Mouse (Mus musculus): ENCODE results near the gene Tm4sf20. TPM values are rescaled to one million over a fixed set of nuclear protein-coding genes. Genes with fewer than 3 reads are reported as not detected.

Tm4sf20 gene
- polyA plus RNA-seq, 1 experiment from 2014 or later: not detected

GRCm38 (mm10) chr1:82766641-82767040, 1.6 kb downstream of the Tm4sf20 start:
- Histone ChIP-seq H3K4me3 (ENCODE audit: low read length) (no peak overlapping the region), H3K9ac (ENCODE audit: low read depth, low read length) (no peak overlapping the region), H3K9me3 (ENCODE audit: control insufficient read depth, low read length) (no peaks in the 10 kb centered on the region), H3K27me3 (replicated peaks; ENCODE audit: control insufficient read depth, insufficient read depth, low read length) (no peaks in the 10 kb centered on the region), H3K36me3 (ENCODE audit: control insufficient read depth, insufficient read depth, low read length) (peaks cover 4% of the 10 kb centered on the region; the same call in 1 of the 2 replicates), H3K4me1 (ENCODE audit: control insufficient read depth, insufficient read depth, low read depth, low read length) (no peaks in the 10 kb centered on the region), H3K4me2 (ENCODE audit: low read length) (no peak overlapping the region), H3K27ac (ENCODE audit: low read depth, low read length) (no peak overlapping the region)
- 82% methylated on average over 4 of the region's 4 CpGs for WGBS
- no peak for ATAC-seq

- WGBS: 66% methylated on average over 1 of the region's 1 CpGs
- Histone ChIP-seq H3K27me3 (replicated peaks; ENCODE audit: control insufficient read depth, insufficient read depth, low read length) (no peaks in the 10 kb centered on the region), H3K9me3 (ENCODE audit: control insufficient read depth, low read length) (no peaks in the 10 kb centered on the region), H3K27ac (ENCODE audit: low read depth, low read length) (no peak overlapping the region), H3K4me1 (ENCODE audit: control insufficient read depth, insufficient read depth, low read depth, low read length) (no peaks in the 10 kb centered on the region), H3K4me2 (ENCODE audit: low read length) (no peak overlapping the region), H3K4me3 (ENCODE audit: low read length) (no peak overlapping the region), H3K9ac (ENCODE audit: low read depth, low read length) (no peak overlapping the region), H3K36me3 (ENCODE audit: control insufficient read depth, insufficient read depth, low read length) (peaks cover 4% of the 10 kb centered on the region; the same call in 1 of the 2 replicates)
- ATAC-seq: no peak
These were observed 2.0 kb downstream of the Tm4sf20 start for GRCm38 (mm10) chr1:82766227-82766626.

- no peak overlapping the region for H3K4me2 ChIP-seq (ENCODE audit: low read length)
- whole genome bisulfite sequencing: 92% methylated on average over 1 of the region's 1 CpGs
- ATAC-seq: no peak
- no peak overlapping the region for H3K27ac ChIP-seq (ENCODE audit: low read depth, low read length)
- H3K4me3 ChIP-seq (ENCODE audit: low read length): no peak overlapping the region
- no peaks in the 10 kb centered on the region for H3K27me3 ChIP-seq (replicated peaks; ENCODE audit: control insufficient read depth, insufficient read depth, low read length)
- H3K9ac ChIP-seq (ENCODE audit: low read depth, low read length): no peak overlapping the region
- no peaks in the 10 kb centered on the region for H3K4me1 ChIP-seq (ENCODE audit: control insufficient read depth, insufficient read depth, low read depth, low read length)
- no peaks in the 10 kb centered on the region for H3K9me3 ChIP-seq (ENCODE audit: control insufficient read depth, low read length)
- H3K36me3 ChIP-seq (ENCODE audit: control insufficient read depth, insufficient read depth, low read length): peaks cover 4% of the 10 kb centered on the region; the same call in 1 of the 2 replicates
These were observed 6.0 kb downstream of the Tm4sf20 start for GRCm38 (mm10) chr1:82762274-82762673.

- WGBS: 85% methylated on average over 8 of the region's 8 CpGs
- H3K4me2 ChIP-seq (ENCODE audit: low read length): no peak overlapping the region
- H3K27me3 ChIP-seq (replicated peaks; ENCODE audit: control insufficient read depth, insufficient read depth, low read length): no peaks in the 10 kb centered on the region
- no peak overlapping the region for H3K27ac ChIP-seq (ENCODE audit: low read depth, low read length)
- peaks cover 4% of the 10 kb centered on the region; the same call in 1 of the 2 replicates for H3K36me3 ChIP-seq (ENCODE audit: control insufficient read depth, insufficient read depth, low read length)
- H3K4me3 ChIP-seq (ENCODE audit: low read length): no peak overlapping the region
- H3K9me3 ChIP-seq (ENCODE audit: control insufficient read depth, low read length): no peaks in the 10 kb centered on the region
- H3K9ac ChIP-seq (ENCODE audit: low read depth, low read length): no peak overlapping the region
- no peaks in the 10 kb centered on the region for H3K4me1 ChIP-seq (ENCODE audit: control insufficient read depth, insufficient read depth, low read depth, low read length)
- no peak for ATAC-seq
These were observed 6.6 kb downstream of the Tm4sf20 start for GRCm38 (mm10) chr1:82761454-82762169.

- peaks cover 17% of the 10 kb centered on the region for H3K36me3 ChIP-seq (ENCODE audit: control insufficient read depth, insufficient read depth, low read length)
- H3K4me2 ChIP-seq (ENCODE audit: low read length): no peak overlapping the region
- 89% methylated on average over 1 of the region's 1 CpGs for WGBS
- no peak overlapping the region for H3K27ac ChIP-seq (ENCODE audit: low read depth, low read length)
- H3K9ac ChIP-seq (ENCODE audit: low read depth, low read length): no peak overlapping the region
- no peak overlapping the region for H3K4me3 ChIP-seq (ENCODE audit: low read length)
- no peaks in the 10 kb centered on the region for H3K4me1 ChIP-seq (ENCODE audit: control insufficient read depth, insufficient read depth, low read depth, low read length)
- no peak for ATAC-seq
- no peaks in the 10 kb centered on the region for H3K9me3 ChIP-seq (ENCODE audit: control insufficient read depth, low read length)
- no peaks in the 10 kb centered on the region for H3K27me3 ChIP-seq (replicated peaks; ENCODE audit: control insufficient read depth, insufficient read depth, low read length)
These were observed 8.7 kb downstream of the Tm4sf20 start for GRCm38 (mm10) chr1:82759520-82759919.

- ATAC-seq: no peak
- Histone ChIP-seq H3K27ac (ENCODE audit: low read depth, low read length) (no peak overlapping the region), H3K9me3 (ENCODE audit: control insufficient read depth, low read length) (no peaks in the 10 kb centered on the region), H3K27me3 (replicated peaks; ENCODE audit: control insufficient read depth, insufficient read depth, low read length) (no peaks in the 10 kb centered on the region), H3K4me3 (ENCODE audit: low read length) (no peak overlapping the region), H3K36me3 (ENCODE audit: control insufficient read depth, insufficient read depth, low read length) (peaks cover 9% of the 10 kb centered on the region), H3K4me1 (ENCODE audit: control insufficient read depth, insufficient read depth, low read depth, low read length) (no peaks in the 10 kb centered on the region), H3K9ac (ENCODE audit: low read depth, low read length) (no peak overlapping the region), H3K4me2 (ENCODE audit: low read length) (no peak overlapping the region)
- 96% methylated on average over 2 of the region's 2 CpGs for whole genome bisulfite sequencing
These were observed 20.4 kb downstream of the Tm4sf20 start for GRCm38 (mm10) chr1:82747714-82748452.

- H3K9ac ChIP-seq (ENCODE audit: low read depth, low read length): no peak overlapping the region
- ATAC-seq: peak; percentile 45; the same call in 1 of the 2 replicates
- no peaks in the 10 kb centered on the region for H3K9me3 ChIP-seq (ENCODE audit: control insufficient read depth, low read length)
- no peak overlapping the region for H3K27ac ChIP-seq (ENCODE audit: low read depth, low read length)
- no peak overlapping the region for H3K4me3 ChIP-seq (ENCODE audit: low read length)
- no peaks in the 10 kb centered on the region for H3K4me1 ChIP-seq (ENCODE audit: control insufficient read depth, insufficient read depth, low read depth, low read length)
- no peaks in the 10 kb centered on the region for H3K27me3 ChIP-seq (replicated peaks; ENCODE audit: control insufficient read depth, insufficient read depth, low read length)
- WGBS: 85% methylated on average over 4 of the region's 4 CpGs
- peaks cover 4% of the 10 kb centered on the region for H3K36me3 ChIP-seq (ENCODE audit: control insufficient read depth, insufficient read depth, low read length)
- no peak overlapping the region for H3K4me2 ChIP-seq (ENCODE audit: low read length)
These were observed 21.9 kb downstream of the Tm4sf20 start for GRCm38 (mm10) chr1:82746408-82746807.

- peaks cover 4% of the 10 kb centered on the region for H3K36me3 ChIP-seq (ENCODE audit: control insufficient read depth, insufficient read depth, low read length)
- no peaks in the 10 kb centered on the region for H3K9me3 ChIP-seq (ENCODE audit: control insufficient read depth, low read length)
- no peak for ATAC-seq
- 90% methylated on average over 3 of the region's 3 CpGs for WGBS
- no peaks in the 10 kb centered on the region for H3K27me3 ChIP-seq (replicated peaks; ENCODE audit: control insufficient read depth, insufficient read depth, low read length)
- H3K4me2 ChIP-seq (ENCODE audit: low read length): no peak overlapping the region
- H3K9ac ChIP-seq (ENCODE audit: low read depth, low read length): no peak overlapping the region
- no peak overlapping the region for H3K27ac ChIP-seq (ENCODE audit: low read depth, low read length)
- no peaks in the 10 kb centered on the region for H3K4me1 ChIP-seq (ENCODE audit: control insufficient read depth, insufficient read depth, low read depth, low read length)
- no peak overlapping the region for H3K4me3 ChIP-seq (ENCODE audit: low read length)
These were observed 24.3 kb downstream of the Tm4sf20 start for GRCm38 (mm10) chr1:82743962-82744361.

GRCm38 (mm10) chr1:82741539-82741938, 26.7 kb downstream of the Tm4sf20 start:
- H3K27ac ChIP-seq (ENCODE audit: low read depth, low read length): no peak overlapping the region
- no peak for ATAC-seq
- H3K4me3 ChIP-seq (ENCODE audit: low read length): no peak overlapping the region
- no peak overlapping the region for H3K9ac ChIP-seq (ENCODE audit: low read depth, low read length)
- no peaks in the 10 kb centered on the region for H3K4me1 ChIP-seq (ENCODE audit: control insufficient read depth, insufficient read depth, low read depth, low read length)
- no peaks in the 10 kb centered on the region for H3K9me3 ChIP-seq (ENCODE audit: control insufficient read depth, low read length)
- no peak overlapping the region for H3K4me2 ChIP-seq (ENCODE audit: low read length)
- H3K36me3 ChIP-seq (ENCODE audit: control insufficient read depth, insufficient read depth, low read length): peaks cover 2% of the 10 kb centered on the region; the same call in 1 of the 2 replicates
- 85% methylated on average over 7 of the region's 7 CpGs for WGBS
- H3K27me3 ChIP-seq (replicated peaks; ENCODE audit: control insufficient read depth, insufficient read depth, low read length): no peaks in the 10 kb centered on the region
